18 mouse cellular contexts compared by ENCODE assay signal in the genomic region with DNA sequence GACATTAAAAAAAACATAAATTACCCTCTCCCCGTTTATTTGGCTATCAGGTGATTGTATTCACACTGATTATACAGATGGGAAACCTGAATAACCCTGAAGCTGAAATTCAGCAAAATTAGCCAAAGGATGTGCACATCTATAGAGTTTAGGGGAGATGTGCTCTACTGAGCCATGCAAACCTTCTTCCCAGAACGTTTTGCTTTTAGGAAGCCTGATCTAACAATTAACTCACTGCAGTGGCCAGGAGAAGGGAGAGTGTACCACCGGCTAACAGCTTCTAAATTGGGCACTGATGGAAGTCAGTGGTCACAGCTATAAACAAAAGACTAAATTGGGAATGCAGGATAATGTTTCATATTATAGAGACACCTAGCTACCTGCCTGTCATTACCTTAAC.
"Had no signal": no experiment of that assay in that cellular context is flagged by ENCODE, and none has a peak within 500 bp of the region (broad histone marks: within the 10 kb centered on the region; RNA-seq: fewer than 3 reads in every experiment).

No protein-coding gene starts in this region.

- H3K27ac ChIP-seq: midbrain, embryonic 10.5 days; midbrain, embryonic 13.5 days; neural tube, embryonic 13.5 days; neural tube, embryonic 15.5 days had no signal

- H3K9ac ChIP-seq: lung, embryonic 14.5 days; midbrain, embryonic 13.5 days; neural tube, embryonic 13.5 days; neural tube, embryonic 15.5 days had no signal

- DNase-seq: lung, adult 18-20 months; lung, embryonic 14.5 days; lung, postnatal 10 days; lung, postnatal 4 days; retina, postnatal 1 day; right cerebral cortex, adult 18-20 months; right cerebral cortex, postnatal 25 days; right cerebral cortex, postnatal 4 days; spleen, adult 18-20 months; thymus, adult 18-20 months; thymus, postnatal 14 days; thymus, postnatal 36 days had no signal

- H3K9me3 ChIP-seq: midbrain, embryonic 10.5 days; midbrain, embryonic 13.5 days; neural tube, embryonic 13.5 days; neural tube, embryonic 15.5 days had no signal

- ATAC-seq: midbrain, embryonic 13.5 days; midbrain, embryonic 16.5 days had no signal

- H3K4me2 ChIP-seq: lung, embryonic 14.5 days; midbrain, embryonic 13.5 days; neural tube, embryonic 13.5 days; neural tube, embryonic 15.5 days had no signal

- H3K4me3 ChIP-seq: midbrain, embryonic 10.5 days; midbrain, embryonic 13.5 days; myocyte; neural tube, embryonic 13.5 days; neural tube, embryonic 15.5 days had no signal

- H3K4me1 ChIP-seq: midbrain, embryonic 10.5 days; midbrain, embryonic 13.5 days; neural tube, embryonic 13.5 days; neural tube, embryonic 15.5 days had no signal

- H3K27me3 ChIP-seq: midbrain, embryonic 13.5 days; neural tube, embryonic 13.5 days; neural tube, embryonic 15.5 days had no signal

- H3K36me3 ChIP-seq: midbrain, embryonic 10.5 days; midbrain, embryonic 13.5 days; neural tube, embryonic 13.5 days; neural tube, embryonic 15.5 days had no signal
